Mouse (Mus musculus): ENCODE results near the gene Pnpo. TPM values are rescaled to one million over a fixed set of nuclear protein-coding genes. Genes with fewer than 3 reads are reported as not detected.

The Pnpo gene
- polyA plus RNA-seq, 1 experiment = 19.8 TPM

GRCm38 (mm10) chr11:96976911-96977591 lies 33.3 kb upstream of the Pnpo start:
- Histone ChIP-seq H3K4me3 (ENCODE audit: insufficient read depth, low read depth, low read length) (peak overlapping the region; percentile 96), H3K4me1 (ENCODE audit: control insufficient read depth, insufficient read depth, insufficient read length, low read length) (peaks cover 29% of the 10 kb centered on the region), H3K27ac (replicated peaks; ENCODE audit: low read depth, low read length) (peak overlapping the region; percentile 96)

GRCm38 (mm10) chr11:96976379-96976687 lies 32.5 kb upstream of the Pnpo start:
- peak overlapping the region; percentile 94 for H3K27ac ChIP-seq (replicated peaks; ENCODE audit: low read depth, low read length)
- peaks cover 35% of the 10 kb centered on the region for H3K4me1 ChIP-seq (ENCODE audit: control insufficient read depth, insufficient read depth, insufficient read length, low read length)
- peak overlapping the region; percentile 96 for H3K4me3 ChIP-seq (ENCODE audit: insufficient read depth, low read depth, low read length)

GRCm38 (mm10) chr11:96975511-96976378 lies 32.0 kb upstream of the Pnpo start:
- Histone ChIP-seq H3K4me3 (ENCODE audit: insufficient read depth, low read depth, low read length) (peak overlapping the region; percentile 96), H3K27ac (replicated peaks; ENCODE audit: low read depth, low read length) (peak overlapping the region; percentile 94), H3K4me1 (ENCODE audit: control insufficient read depth, insufficient read depth, insufficient read length, low read length) (peaks cover 40% of the 10 kb centered on the region)

GRCm38 (mm10) chr11:96974813-96975212 lies 31.0 kb upstream of the Pnpo start:
- H3K4me3 ChIP-seq (ENCODE audit: insufficient read depth, low read depth, low read length) = no peak overlapping the region
- peaks cover 47% of the 10 kb centered on the region for H3K4me1 ChIP-seq (ENCODE audit: control insufficient read depth, insufficient read depth, insufficient read length, low read length)
- H3K27ac ChIP-seq (replicated peaks; ENCODE audit: low read depth, low read length) = peak overlapping the region; percentile 94

DNA sequence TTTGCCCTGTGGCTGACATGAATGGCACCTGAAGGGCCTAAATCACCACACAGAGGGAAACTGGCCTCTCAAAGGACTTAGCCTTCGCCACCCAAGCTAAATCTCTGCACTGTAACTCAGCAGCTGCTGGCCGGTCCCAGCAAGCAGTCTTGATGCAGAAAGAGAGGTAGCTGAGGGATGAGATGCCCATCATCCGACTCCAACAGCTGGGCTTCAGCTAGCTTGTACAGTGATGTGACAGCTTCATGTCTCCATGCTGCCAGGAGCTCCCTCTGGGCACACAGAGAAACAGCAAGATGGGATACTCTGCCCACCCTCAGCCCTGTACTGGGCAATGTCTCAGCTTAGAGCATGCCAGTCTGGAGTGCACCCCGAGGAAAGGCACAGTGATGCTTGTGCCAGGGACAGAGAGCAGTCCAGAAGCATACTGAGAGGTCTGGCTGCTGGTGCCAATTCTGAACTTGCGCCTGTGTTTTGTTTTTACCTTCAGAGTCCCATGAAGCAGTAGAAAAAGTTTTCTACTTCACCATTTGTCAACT lies 29.7 kb upstream of the Pnpo start:
- H3K4me1 ChIP-seq (ENCODE audit: control insufficient read depth, insufficient read depth, insufficient read length, low read length) = peaks cover 57% of the 10 kb centered on the region
- no peak overlapping the region for H3K4me3 ChIP-seq (ENCODE audit: insufficient read depth, low read depth, low read length)
- peak overlapping the region; percentile 78 for H3K27ac ChIP-seq (replicated peaks; ENCODE audit: low read depth, low read length)

GRCm38 (mm10) chr11:96972906-96973305 lies 29.1 kb upstream of the Pnpo start:
- Histone ChIP-seq H3K4me1 (ENCODE audit: control insufficient read depth, insufficient read depth, insufficient read length, low read length) (peaks cover 60% of the 10 kb centered on the region), H3K4me3 (ENCODE audit: insufficient read depth, low read depth, low read length) (no peak overlapping the region), H3K27ac (replicated peaks; ENCODE audit: low read depth, low read length) (peak overlapping the region; percentile 78)

DNA sequence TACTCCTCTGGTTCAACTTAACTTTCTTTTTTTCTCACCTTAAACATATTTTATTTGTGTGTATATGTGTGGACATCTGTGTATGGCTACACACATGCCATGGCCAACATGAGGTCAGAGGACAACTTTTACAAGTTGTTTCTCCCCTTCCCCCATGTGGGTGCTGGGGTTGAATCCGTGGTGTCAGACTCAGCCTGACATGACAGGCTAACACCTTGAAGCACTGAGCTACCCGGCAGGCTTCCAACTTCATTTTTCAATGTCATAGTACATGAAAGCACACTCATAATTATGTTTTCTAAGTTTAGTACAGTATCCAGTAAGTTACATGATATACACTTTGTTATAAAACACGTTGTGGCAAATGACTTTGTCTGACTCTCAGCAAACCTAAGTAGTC lies 26.6 kb upstream of the Pnpo start:
- peak overlapping the region; percentile 97 for H3K27ac ChIP-seq (replicated peaks; ENCODE audit: low read depth, low read length)
- H3K4me1 ChIP-seq (ENCODE audit: control insufficient read depth, insufficient read depth, insufficient read length, low read length) = peaks cover 55% of the 10 kb centered on the region
- no peak overlapping the region for H3K4me3 ChIP-seq (ENCODE audit: insufficient read depth, low read depth, low read length)

DNA sequence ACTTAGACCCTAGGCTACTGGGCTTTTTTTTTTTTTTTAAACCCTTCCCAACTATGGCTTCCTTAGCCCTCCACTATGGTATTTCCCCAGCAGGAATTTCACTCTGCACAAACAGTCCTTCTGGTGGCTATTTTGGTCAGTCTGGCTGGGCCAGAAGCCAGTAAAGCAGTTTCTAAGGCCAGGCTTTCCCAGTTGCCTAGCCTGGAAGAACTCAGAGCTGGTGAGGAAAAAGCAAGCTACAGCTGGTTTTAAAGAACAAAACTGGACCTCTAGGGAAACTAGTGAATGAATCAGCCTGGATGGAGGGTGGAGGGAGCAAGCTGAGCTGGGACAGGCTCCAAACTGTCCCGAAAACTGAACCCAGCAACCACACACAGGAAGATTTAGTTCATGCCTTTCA lies 26.0 kb upstream of the Pnpo start:
- peak overlapping the region; percentile 13; the same call in 1 of the 2 replicates for H3K4me3 ChIP-seq (ENCODE audit: insufficient read depth, low read depth, low read length)
- H3K27ac ChIP-seq (replicated peaks; ENCODE audit: low read depth, low read length) = peak overlapping the region; percentile 97
- peaks cover 55% of the 10 kb centered on the region for H3K4me1 ChIP-seq (ENCODE audit: control insufficient read depth, insufficient read depth, insufficient read length, low read length)

GRCm38 (mm10) chr11:96969280-96969722 lies 25.5 kb upstream of the Pnpo start:
- Histone ChIP-seq H3K4me3 (ENCODE audit: insufficient read depth, low read depth, low read length) (peak overlapping the region; percentile 13), H3K4me1 (ENCODE audit: control insufficient read depth, insufficient read depth, insufficient read length, low read length) (peaks cover 53% of the 10 kb centered on the region), H3K27ac (replicated peaks; ENCODE audit: low read depth, low read length) (peak overlapping the region; percentile 97)

DNA sequence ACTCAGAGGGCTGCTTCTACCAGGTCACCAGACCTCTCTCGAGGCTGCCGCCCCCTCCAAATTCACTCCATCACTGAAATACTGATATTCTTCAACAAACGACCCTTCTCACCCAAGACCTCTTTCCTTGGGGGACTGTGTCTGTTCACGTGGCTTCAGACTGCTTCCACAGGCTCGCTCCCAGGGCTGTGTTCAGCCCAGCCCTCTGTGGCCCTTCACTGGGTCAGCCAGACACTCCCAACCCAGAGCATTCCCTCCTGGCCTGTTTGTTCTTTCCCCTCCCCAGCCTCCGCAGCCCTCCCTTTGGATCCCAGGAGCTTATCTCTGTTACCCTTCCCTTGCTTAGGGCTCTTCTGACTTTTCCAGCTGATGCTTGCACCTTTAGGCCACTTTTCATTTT lies 24.7 kb upstream of the Pnpo start:
- peak overlapping the region; percentile 44 for H3K4me3 ChIP-seq (ENCODE audit: insufficient read depth, low read depth, low read length)
- H3K4me1 ChIP-seq (ENCODE audit: control insufficient read depth, insufficient read depth, insufficient read length, low read length) = peaks cover 46% of the 10 kb centered on the region
- H3K27ac ChIP-seq (replicated peaks; ENCODE audit: low read depth, low read length) = peak overlapping the region; percentile 97

DNA sequence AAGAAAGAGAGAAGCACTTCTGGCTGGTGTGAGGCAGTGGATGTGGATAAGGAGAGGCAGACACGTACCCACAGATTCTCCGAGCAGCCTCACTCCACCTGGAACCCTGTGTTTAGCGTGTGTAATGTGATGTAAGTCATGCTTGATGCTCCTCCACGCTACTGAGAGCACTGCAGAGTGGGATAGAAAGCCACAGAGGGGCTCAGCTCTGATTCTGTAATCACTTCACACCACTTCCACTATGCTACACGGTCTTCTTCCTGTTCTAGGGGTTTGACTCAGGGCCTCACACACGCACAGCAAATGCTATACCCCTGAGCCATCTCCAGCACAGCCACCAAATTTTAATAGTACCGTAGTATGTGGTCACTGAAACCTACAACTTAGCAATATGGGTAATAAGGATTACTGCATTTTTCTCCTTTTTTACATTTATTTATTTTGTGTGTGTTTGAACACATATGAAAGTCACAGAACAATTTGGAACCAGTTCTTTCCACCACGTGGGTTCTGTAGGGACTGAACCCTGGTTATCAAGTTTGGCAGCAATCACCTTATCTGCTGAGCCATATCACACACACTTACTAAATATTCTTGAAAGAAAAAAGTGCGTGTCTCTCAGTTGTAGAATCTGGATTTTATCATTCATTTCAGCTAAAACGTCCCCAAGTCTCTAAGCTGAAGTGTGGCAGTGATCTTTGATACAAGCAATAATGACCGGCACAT lies 23.9 kb upstream of the Pnpo start:
- Histone ChIP-seq H3K4me1 (ENCODE audit: control insufficient read depth, insufficient read depth, insufficient read length, low read length) (peaks cover 42% of the 10 kb centered on the region), H3K4me3 (ENCODE audit: insufficient read depth, low read depth, low read length) (peak overlapping the region; percentile 53), H3K27ac (replicated peaks; ENCODE audit: low read depth, low read length) (peak overlapping the region; percentile 97)

GRCm38 (mm10) chr11:96966914-96967543 lies 23.2 kb upstream of the Pnpo start:
- Histone ChIP-seq H3K4me3 (ENCODE audit: insufficient read depth, low read depth, low read length) (peak overlapping the region; percentile 53), H3K4me1 (ENCODE audit: control insufficient read depth, insufficient read depth, insufficient read length, low read length) (peaks cover 37% of the 10 kb centered on the region), H3K27ac (replicated peaks; ENCODE audit: low read depth, low read length) (peak overlapping the region; percentile 97)

DNA sequence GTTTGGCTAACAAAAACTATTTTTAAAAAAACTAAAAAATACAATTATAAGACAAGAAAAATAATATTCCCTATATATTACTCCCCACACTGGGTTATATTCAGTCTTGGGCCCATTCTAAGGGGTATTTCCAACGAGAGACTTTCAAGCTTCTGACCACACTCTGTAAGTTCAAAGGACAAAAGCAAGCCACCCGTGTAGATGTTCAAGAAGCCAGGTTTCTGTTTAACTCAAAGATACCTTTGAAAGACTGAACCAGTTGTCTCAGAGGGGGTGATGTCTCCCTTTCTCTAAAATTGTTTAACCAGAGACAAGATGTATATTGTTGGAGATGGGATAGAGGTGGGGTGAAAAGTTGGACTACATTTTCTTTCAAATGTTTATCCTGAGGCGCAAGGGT lies 22.4 kb upstream of the Pnpo start:
- H3K4me1 ChIP-seq (ENCODE audit: control insufficient read depth, insufficient read depth, insufficient read length, low read length) = peaks cover 30% of the 10 kb centered on the region

GRCm38 (mm10) chr11:96963580-96963979 lies 19.8 kb upstream of the Pnpo start:
- Histone ChIP-seq H3K27ac (replicated peaks; ENCODE audit: low read depth, low read length) (peak overlapping the region; percentile 28), H3K4me1 (ENCODE audit: control insufficient read depth, insufficient read depth, insufficient read length, low read length) (peaks cover 9% of the 10 kb centered on the region), H3K4me3 (ENCODE audit: insufficient read depth, low read depth, low read length) (no peak overlapping the region)

More for the DNA sequence above, 22.4 kb upstream of the Pnpo start:
- Histone ChIP-seq H3K4me3 (ENCODE audit: insufficient read depth, low read depth, low read length) (no peak overlapping the region), H3K27ac (replicated peaks; ENCODE audit: low read depth, low read length) (peak overlapping the region; percentile 50; the same call in 1 of the 2 replicates)

All from brown adipose tissue, adult 24 weeks (tissue).